Mouse (Mus musculus): ENCODE data around the gene Ncr1.

The Ncr1 gene

GRCm38 (mm10) chr7:4337509-4337908, at the start of gene Ncr1:
Gene Ncr1 (plus strand): TSS chr7:4337724.
- ChIA-PET POLR2A (no interaction called here), CTCF (no interaction called here)

- ChIA-PET CTCF (interaction anchor here in 1 of 4 experiments (0.7 kb wide), 1 partner anchor 135 kb away, joined by 3 read pairs; no protein-coding TSS in a partner anchor), POLR2A (no interaction called here)
These were observed 44.9 kb upstream of the Ncr1 start for GRCm38 (mm10) chr7:4292638-4293037.

- POLR2A ChIA-PET: interaction anchor here in 1 of 4 experiments (1.1 kb wide), 1 partner anchor 128 kb away, joined by 3 read pairs; no protein-coding TSS in a partner anchor
- CTCF ChIA-PET: interaction anchor here in 3 of 4 experiments (0.9 to 1.5 kb wide), 10 partner anchors 16 to 227 kb away, joined by 3 to 14 read pairs (median 5); partner anchors contain the start of genes Cdc42ep5 (in 1 of the 3) and Tnni3 (in 1 of the 3)
These were observed 40.3 kb upstream of the Ncr1 start for GRCm38 (mm10) chr7:4297189-4297588.

GRCm38 (mm10) chr7:4300166-4300565, 37.4 kb upstream of the Ncr1 start:
- ChIA-PET CTCF (no interaction called here), POLR2A (interaction anchor here in 1 of 4 experiments (0.6 kb wide), 1 partner anchor 171 kb away, joined by 3 read pairs; no protein-coding TSS in a partner anchor)

GRCm38 (mm10) chr7:4303457-4303856, 34.1 kb upstream of the Ncr1 start:
- ChIA-PET CTCF (no interaction called here), POLR2A (interaction anchor here in 1 of 4 experiments (2.1 kb wide), 1 partner anchor 10 kb away, joined by 9 read pairs; no protein-coding TSS in a partner anchor)

GRCm38 (mm10) chr7:4313109-4313508, 24.4 kb upstream of the Ncr1 start:
- ChIA-PET CTCF (interaction anchor here in 1 of 4 experiments (1.0 to 2.0 kb wide), 2 partner anchors 16 to 158 kb away, joined by 3 to 6 read pairs; no protein-coding TSS in a partner anchor), POLR2A (interaction anchor here in 3 of 4 experiments (0.7 to 1.7 kb wide), 10 partner anchors 11 to 189 kb away, joined by 3 to 9 read pairs (median 4); partner anchors contain the start of genes Leng8 (in 2 of the 3) and Cdc42ep5 (in 1 of the 3))

GRCm38 (mm10) chr7:4313531-4313930, 24.0 kb upstream of the Ncr1 start:
- ChIA-PET POLR2A (interaction anchor here in 3 of 4 experiments (0.7 to 1.7 kb wide), 11 partner anchors 11 to 189 kb away, joined by 3 to 9 read pairs (median 3); partner anchors contain the start of genes Leng8 (in 2 of the 3) and Cdc42ep5 (in 1 of the 3)), CTCF (interaction anchor here in 1 of 4 experiments (1.0 to 2.0 kb wide), 2 partner anchors 17 to 158 kb away, joined by 3 to 6 read pairs; no protein-coding TSS in a partner anchor)

GRCm38 (mm10) chr7:4323301-4323700, 14.2 kb upstream of the Ncr1 start:
- ChIA-PET POLR2A (no interaction called here), CTCF (interaction anchor here in 1 of 4 experiments (1.3 kb wide), 1 partner anchor 21 kb away, joined by 3 read pairs; no protein-coding TSS in a partner anchor)

- ChIA-PET POLR2A (no interaction called here), CTCF (interaction anchor here in 1 of 4 experiments (0.6 kb wide), 1 partner anchor 1179 kb away, joined by 5 read pairs; no protein-coding TSS in a partner anchor)
These were observed 36.0 kb downstream of the Ncr1 start for GRCm38 (mm10) chr7:4373521-4373920.

Measured in embryonic stem cell, embryonic (primary cell).